Mouse (Mus musculus): Measurements from ENCODE around the gene Cldnd1.

Cldnd1 gene

DNA sequence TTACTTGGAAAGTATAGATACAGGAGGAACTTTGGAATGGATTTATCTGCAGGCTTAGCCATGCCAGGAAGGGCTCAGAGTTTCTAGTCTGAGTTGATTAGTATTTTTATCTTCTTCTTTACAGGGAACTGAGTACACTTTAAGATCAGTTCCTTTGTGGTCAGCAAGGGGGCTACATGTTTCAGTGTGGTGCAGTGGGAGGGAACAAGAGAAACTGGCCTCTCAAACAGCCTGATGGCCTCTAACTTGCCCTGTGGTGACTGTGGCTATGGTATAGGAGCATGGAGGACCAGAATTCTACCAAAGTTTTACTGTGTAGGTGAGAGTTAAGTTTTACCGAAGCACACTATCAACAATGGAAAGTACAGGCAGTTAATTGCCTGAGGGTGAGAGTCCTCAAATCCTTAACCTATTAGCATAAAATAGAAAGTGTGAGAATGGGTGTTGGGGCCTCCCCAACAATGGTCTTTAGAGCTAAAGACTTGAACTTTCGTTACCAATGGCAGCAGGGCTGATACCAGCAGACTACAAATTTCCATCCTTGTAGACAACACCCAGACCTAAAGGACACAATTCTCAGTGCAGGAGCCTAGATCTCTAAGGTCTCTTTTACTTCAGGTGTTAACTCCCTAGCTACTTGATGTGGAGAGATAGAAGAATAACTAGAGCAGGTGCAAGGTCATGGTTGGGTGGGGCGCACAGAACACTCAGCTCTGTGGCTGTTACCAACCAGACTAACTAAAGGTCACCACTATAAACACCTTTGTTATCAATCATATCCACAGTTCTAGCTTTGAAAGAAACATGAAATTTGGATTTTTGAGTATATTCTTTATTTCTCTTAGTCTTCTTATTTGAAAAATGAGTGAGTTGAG, 18.9 kb upstream of the Cldnd1 start:
- DNase-seq (ENCODE audit: low spot score) = no peak

DNA sequence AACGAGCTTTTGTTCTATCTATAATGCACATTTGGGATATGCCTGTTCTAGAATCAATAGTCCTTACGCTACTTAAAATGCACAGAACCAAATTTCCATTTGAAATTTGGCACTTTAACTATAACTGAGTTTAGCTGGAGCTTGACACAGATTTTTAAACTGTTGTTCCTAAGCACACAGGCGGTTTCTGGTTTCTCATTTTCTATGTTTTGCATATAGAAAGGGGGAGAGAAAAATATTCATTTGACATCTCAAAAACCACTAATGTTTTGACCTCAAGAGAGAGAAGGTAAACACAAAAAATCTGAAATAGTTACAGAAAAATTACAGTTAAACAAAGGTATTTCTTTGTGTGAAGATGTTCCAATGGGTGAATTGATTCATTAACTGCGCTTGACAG, 18.2 kb upstream of the Cldnd1 start:
- DNase-seq (ENCODE audit: low spot score) = no peak

DNA sequence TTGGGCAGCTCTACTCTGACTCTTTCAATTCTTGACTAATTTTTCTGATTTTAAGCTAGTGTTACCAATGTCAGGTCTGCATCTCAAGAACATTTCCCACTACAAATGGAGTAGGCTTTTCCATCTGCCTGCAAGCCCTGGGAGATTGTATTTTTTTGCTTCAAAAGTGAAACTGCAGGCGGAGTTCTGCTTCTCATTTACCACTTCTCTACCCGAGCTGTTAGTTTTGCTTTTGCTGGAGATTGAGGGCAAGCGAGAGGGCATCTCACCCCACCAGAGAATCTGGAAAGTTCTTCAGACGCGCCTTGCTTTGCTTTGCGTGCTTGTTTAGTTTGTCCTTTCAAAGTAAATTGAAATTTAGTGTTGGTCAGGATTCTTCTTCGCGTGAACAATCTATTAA, 15.5 kb upstream of the Cldnd1 start:
- no peak for DNase-seq (ENCODE audit: low spot score)

DNA sequence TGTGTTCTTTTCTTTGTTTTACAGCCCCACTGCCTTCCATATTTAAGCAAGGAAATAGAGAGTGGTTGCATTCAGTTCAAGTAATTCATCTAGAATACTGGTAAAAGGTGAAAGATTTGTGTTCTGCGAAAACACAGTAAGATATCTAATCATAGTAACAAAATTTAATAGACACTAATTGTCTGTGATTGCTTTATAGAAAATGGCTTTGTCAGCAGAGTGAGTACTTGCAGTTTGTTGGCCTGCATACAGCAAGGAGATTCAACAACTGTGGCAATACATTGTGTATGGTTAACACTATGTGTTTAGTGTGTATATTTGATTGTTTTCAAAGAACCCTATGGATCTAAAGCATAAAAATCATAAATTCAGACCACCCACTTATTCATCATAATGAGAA, 14.6 kb upstream of the Cldnd1 start:
- DNase-seq (ENCODE audit: low spot score) = no peak

DNA sequence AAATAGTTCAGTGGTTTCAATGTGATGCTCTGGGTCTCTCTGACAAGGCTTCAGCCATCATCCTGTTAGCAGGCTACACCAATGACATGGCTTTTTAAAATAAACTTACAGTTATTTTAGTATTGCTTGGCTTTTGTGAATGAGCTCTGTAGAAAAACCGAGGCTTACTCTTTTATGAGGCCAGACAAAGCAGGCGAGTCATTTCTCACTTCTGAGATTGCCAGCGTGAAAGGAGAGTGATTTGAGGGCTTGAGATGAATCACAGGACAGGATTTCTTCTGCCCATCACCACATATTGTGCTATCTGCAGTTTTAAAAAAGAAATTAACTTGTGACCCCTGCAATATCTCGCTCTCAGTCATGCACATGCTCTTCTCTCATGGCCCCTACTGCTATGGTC, 12.7 kb upstream of the Cldnd1 start:
- DNase-seq (ENCODE audit: low spot score) = no peak

DNA sequence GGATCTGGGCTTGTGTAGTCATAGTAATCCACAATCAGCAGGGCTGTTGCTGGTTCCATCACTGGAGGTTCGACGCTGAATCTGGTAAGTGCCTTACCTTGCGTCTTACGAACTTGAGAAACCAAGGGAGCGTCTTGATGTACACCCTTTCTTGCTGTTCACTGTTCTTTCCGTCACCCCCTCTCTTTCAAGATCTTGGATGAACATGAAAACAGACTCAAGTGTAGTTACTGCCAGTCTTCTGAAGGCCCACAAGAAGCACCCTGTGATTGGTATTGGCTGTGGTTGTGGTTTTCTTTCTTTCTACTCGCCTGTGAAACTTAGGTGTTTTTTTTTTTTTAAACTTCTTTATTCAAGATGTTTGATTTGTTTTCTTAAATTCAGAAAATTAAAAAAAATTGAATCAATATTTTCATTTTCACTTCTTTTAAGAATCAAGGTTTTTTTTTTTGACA, 9.0 kb upstream of the Cldnd1 start, which contains the start of gene Gpr15:
TSS of gene Gpr15 (minus strand) at position 405 of the 455 bp plus-strand sequence.
- DNase-seq (ENCODE audit: low spot score) = no peak

DNA sequence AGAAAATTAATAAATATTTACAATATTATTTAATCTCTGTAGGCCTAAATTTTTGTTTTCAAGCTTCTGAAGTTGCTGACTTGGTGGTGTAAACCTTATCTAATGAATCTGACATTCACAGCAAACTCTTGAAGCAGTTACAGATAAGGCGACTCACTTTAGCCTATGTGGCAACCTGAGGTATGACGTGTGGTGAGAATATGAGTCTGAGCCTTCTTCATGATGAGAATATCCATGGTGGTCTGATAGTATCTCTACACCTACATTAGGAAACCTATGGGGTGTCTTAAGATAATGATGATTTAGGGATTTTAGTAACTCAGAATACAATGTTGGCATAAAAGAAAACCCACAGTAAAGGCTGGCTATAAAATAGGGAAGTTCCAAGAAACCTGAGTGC, 5.4 kb upstream of the Cldnd1 start:
- DNase-seq (ENCODE audit: low spot score) = no peak

DNA sequence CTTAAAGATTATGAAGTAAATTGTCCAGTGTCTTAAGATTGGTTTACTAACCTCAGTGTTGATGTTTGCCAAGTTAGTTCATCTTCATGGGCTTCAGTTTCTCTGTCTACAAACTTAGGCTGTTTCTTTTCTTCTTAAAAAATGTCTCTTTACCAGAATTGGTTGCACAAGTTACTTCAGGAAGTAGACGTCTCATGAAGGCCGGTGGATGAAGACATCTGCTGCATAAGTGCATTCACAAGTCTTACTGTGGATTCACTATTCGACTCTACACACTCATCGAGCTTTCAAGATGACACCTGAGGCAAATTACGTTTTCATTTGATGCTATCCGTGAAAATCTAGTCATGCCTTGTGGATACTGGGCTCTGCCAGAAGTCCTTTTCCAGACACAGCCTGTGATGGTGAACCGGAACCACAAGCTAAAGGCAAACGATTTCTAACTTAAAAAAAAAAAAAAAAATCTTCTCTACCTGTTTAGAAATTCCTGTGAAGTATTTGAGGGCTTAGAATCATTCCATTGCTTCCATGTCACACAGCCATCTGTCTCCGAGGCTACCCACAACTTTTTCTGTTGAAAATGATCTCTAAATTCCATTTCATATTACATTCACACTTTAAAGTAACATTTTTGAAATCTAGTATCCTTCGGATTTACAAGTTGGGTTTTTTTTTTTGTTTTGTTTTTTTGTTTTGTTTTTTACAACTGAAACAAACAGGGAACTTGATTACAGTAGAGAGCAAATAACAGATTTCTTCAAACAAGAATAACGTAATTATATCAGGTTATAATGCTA, 832 bp upstream of the Cldnd1 start:
- DNase-seq (ENCODE audit: low spot score) = no peak

DNA sequence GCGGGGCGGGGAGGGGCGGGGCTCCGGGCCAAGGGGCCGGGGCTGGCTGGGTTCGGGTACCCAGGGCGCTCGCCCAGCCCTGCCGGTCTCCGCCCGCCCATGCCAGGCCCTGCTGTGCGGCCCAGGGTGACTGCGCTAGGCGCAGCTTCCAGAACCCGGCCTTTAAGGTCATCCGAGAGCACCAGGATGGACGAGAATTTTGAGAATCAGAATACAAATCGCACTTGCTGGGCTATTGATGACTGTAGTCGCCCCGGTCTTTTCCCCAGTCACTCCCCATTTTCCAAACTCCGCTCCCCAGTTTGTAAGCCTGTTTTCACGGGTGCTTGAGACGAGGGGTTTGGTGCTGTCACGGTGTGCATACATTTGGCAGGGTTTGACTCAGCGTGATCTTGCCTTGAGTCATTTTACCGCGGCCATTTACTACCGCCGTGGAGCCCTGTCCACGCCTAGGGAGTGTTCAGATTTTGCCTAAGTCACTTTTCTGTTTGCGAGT, 514 bp downstream of the Cldnd1 start:
- peak; percentile 25 for DNase-seq (ENCODE audit: low spot score)

DNA sequence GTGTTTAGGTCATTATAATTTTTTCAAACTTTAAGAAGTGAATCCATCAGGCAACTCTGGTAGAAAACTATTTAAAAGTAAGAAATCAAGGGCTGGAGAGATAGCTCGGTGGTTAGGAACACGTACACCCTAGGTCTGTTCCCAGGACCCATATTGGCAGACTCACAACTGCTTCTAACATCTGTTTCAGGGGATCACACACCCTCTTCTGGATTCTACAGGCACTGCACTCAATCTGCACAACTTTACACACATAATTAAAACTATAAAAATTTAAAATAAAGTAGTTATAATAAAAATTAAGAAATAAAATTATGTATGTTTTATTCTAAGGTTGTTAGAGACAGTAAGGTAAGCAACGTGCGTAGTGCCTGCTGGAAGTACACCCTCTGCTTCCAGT, 10.5 kb downstream of the Cldnd1 start:
- no peak for DNase-seq (ENCODE audit: low spot score)

DNA sequence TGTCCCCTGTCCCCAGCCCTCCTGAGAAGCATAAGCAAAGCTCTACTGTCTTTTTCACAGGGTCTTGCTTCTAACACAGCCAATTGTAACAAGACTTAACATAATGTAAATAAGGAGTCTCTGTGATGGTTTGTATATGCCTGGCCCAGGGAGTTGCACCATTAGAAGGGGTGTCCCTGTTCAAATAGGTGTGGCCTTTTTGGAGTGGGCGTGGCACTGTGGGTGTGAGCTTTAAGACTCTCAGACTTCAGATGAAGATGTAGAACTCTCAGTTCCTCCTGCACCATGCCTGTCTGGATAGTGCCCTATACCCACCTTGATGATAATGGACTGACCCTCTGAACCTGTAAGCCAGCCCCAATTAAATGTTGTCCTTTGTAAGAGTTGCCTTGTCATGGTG, 11.1 kb downstream of the Cldnd1 start:
- peak; percentile 40 for DNase-seq (ENCODE audit: low spot score)

DNA sequence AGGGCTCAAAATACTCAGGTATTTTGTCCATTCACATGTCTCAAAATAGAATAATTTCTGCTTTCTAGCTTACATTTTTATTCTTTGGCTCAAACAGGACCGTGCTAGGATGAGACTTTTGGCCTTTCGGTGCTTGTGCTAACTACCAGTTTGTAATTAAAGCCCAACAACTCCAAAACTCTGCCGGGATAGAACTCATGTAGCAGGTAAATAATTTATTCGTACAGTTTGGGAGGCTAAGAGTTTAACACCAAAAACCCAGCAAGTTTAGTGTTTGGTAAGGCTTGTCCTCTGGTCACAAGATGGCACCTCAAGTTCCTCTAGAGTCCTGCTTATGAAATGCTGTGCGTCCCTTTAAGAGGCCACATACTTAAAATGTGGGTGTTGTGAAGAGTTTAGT, 13.0 kb downstream of the Cldnd1 start:
- no peak for DNase-seq (ENCODE audit: low spot score)

DNA sequence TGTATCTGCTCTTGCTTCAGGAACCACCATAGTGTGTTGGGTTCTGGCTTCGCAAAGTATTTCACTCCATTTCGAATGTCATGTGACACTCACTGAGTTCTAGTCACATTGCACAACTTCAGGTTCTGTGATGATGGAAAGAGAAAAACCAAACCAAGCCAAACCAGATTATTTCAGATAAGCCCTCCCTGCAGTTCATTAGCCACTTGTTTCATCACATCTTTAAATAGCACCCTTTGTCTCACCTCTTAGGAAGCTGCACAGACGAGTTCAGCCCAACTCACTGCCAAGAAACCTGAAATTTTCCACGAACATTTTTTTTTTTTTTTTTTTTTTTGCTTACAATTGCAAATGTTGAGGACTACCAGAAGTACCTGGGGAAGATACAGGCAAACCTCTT, 19.0 kb downstream of the Cldnd1 start:
- no peak for DNase-seq (ENCODE audit: low spot score)

DNA sequence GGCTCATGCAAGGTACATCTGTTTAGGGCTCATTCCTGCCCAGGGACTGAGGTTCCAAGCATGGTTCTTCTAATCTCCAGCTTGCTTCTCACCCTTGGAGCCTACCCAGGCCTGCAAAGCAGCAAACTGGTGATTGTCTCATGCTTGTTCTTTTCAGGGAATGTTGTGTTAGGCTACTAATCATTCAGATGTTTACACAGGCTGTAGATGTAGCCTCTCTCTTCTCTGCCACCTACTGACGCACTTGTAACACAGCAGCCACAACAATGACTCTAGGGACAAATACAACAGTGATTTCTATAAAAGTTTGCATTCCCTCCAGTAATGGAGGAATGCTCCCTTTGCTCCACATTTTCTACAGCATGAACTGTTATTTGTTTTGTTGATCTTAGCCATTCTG, 23.6 kb downstream of the Cldnd1 start:
- no peak for DNase-seq (ENCODE audit: low spot score)

DNA sequence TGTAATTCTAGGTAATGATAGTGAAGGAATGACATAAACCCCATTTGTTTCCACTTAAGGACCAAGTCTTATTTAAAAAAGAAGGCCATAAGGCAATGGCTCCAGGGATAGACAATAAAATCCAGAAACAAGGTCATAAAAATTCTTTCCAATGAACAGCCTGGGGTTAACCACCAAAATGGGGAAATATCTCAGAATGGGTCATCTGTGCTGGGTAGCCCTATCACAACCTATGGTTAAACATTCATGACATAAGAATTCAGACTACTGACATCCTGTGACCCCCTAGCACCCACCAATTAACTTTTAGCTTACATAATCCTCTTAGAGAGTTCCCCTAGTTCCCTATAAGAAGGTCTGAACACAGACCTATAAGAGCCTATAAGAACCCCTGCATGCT, 28.5 kb downstream of the Cldnd1 start:
- no peak for DNase-seq (ENCODE audit: low spot score)

DNA sequence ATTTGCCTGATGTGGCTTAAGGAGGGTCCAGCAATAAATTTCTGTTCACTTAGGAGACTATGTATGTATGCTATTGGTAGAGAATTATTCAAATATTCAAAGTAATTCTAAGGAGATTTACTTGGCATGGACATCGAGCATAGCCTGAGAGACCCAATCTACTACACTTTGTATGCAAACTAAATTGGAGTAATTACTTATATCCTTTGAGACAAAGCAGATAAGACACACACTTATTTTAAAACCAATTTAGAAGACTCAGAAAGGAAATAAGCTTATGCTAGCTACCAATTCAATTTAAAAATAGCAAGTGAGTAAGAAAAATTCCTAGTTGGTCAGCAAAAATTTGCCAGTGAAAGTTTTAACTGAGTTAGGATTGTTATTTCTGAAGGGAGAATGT, 35.4 kb downstream of the Cldnd1 start, which contains the start of gene Olfr172:
TSS of gene Olfr172 (minus strand) at position 101 of the 400 bp plus-strand sequence.
- no peak for DNase-seq (ENCODE audit: low spot score)
